Mouse (Mus musculus) kidney, embryonic 14.5 days (tissue): ENCODE data around the gene Supt3. TPM values are rescaled to one million over a fixed set of nuclear protein-coding genes. Genes with fewer than 3 reads are reported as not detected.

ENCODE experiments used
- ATAC-seq: fragments of 200-750 bp; cut with Nextera tagmentation; 2 replicates; pipeline ENCODE4 v1.8.0; 2017; ENCODE audit warnings: moderate number of reproducible peaks, mild to moderate bottlenecking, moderate TSS enrichment, moderate library complexity; ENCODE audit not compliant: low FRiP score, low TSS enrichment
- H3K27ac ChIP-seq: fragments of 300-500 bp; sonication (generic); 2 replicates; pipeline ENCODE4 v1.5.1; 2014; ENCODE audit warnings: low read depth, mild to moderate bottlenecking, low read length, moderate library complexity, mixed read lengths
- H3K27me3 ChIP-seq: fragments of 300-500 bp; sonication (generic); 2 replicates; pipeline ENCODE4 v1.6.1; 2014; ENCODE audit warnings: mild to moderate bottlenecking, low read length; ENCODE audit not compliant: control insufficient read depth, insufficient read depth
- H3K36me3 ChIP-seq: fragments of 300-500 bp; sonication (generic); 2 replicates; pipeline ENCODE4 v1.6.1; 2014; ENCODE audit warnings: low read length, mixed read lengths; ENCODE audit not compliant: control insufficient read depth, insufficient read depth
- H3K4me1 ChIP-seq: fragments of 300-500 bp; sonication (generic); 2 replicates; pipeline ENCODE4 v1.6.1; 2014; ENCODE audit warnings: low read length, mixed read lengths; ENCODE audit not compliant: control insufficient read depth, insufficient read depth
- H3K4me2 ChIP-seq: fragments of 300-500 bp; sonication (generic); replicated peaks from 2 replicates; pipeline ENCODE4 v1.6.1; 2014; ENCODE audit warnings: low read depth, mild to moderate bottlenecking, low read length
- H3K4me3 ChIP-seq: fragments of 300-500 bp; sonication (generic); 2 replicates; pipeline ENCODE4 v1.5.1; 2014; ENCODE audit warnings: mild to moderate bottlenecking, low read length
- H3K9ac ChIP-seq: fragments of 300-500 bp; sonication (generic); 2 replicates; pipeline ENCODE4 v1.6.1; 2014; ENCODE audit warnings: low read depth, mild to moderate bottlenecking, low read length, moderate library complexity
- H3K9me3 ChIP-seq: fragments of 300-500 bp; sonication (generic); 2 replicates; pipeline ENCODE4 v1.6.1; 2016; ENCODE audit warnings: low read length; ENCODE audit not compliant: control insufficient read depth
- whole genome bisulfite sequencing: fragments of 180-500 bp; shearing (Covaris S2); extraction: QIAGEN DNeasy Blood & Tissue Kit; methylation state at CpG from one replicate; pipeline ENCODE4 v1.1.7; 2014; 5-methylcytosine and 5-hydroxymethylcytosine counted together
- polyA plus RNA-seq: library from polyadenylated mRNA; unstranded; fragments of >200 nt; fragmentation: Nextera tagmentation; extraction: Ambion mirVana; gene quantifications from 2 replicates; pipeline ENCODE4 v1.2.1, GENCODE M21; 2014

Gene Supt3
- polyA plus RNA-seq, 1 experiment from 2014 or later = 26.5 TPM

GRCm38 (mm10) chr17:44737275-44738120, 39.5 kb upstream of the Supt3 start:
- H3K4me1 ChIP-seq = peaks cover 4% of the 10 kb centered on the region; the same call in 1 of the 2 replicates
- H3K27me3 ChIP-seq = peaks cover 60% of the 10 kb centered on the region
- WGBS = 1% methylated on average over 33 of the region's 33 CpGs
- H3K9me3 ChIP-seq = no peaks in the 10 kb centered on the region
- H3K4me2 ChIP-seq = peak overlapping the region; percentile 25
- H3K9ac ChIP-seq = no peak overlapping the region
- no peak for ATAC-seq
- peak overlapping the region; percentile 25 for H3K4me3 ChIP-seq
- H3K27ac ChIP-seq = no peak overlapping the region
- H3K36me3 ChIP-seq = no peaks in the 10 kb centered on the region

DNA sequence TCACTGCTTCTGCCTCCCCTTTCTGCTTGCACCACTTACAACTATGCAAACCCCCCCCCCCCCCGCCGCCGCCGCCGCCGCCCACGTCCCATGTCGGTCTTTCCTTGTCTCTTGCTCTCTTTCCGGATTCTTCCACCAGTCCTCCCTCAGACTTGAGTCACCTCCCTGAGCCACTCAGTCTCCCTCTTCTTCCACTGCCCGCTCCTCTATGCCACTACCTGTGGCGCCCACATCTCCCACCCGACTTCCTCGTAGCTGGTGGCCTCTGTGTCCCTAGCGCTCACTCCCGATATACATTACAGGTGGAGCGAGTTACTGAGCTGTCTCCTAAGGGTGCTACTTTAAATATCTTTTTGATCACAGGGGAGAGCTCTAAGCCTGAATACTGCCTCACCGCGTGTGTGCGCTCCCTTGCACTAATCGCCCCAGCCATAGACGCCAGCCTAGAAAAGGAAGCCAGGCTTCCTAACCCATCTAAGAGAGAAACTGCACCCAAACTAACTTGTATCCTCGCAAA, 38.8 kb upstream of the Supt3 start:
- Histone ChIP-seq H3K27ac (no peak overlapping the region), H3K4me3 (peak overlapping the region; percentile 25), H3K9ac (no peak overlapping the region), H3K27me3 (peaks cover 56% of the 10 kb centered on the region), H3K9me3 (no peaks in the 10 kb centered on the region), H3K4me2 (peak overlapping the region; percentile 25), H3K4me1 (peaks cover 4% of the 10 kb centered on the region; the same call in 1 of the 2 replicates), H3K36me3 (no peaks in the 10 kb centered on the region)
- no peak for ATAC-seq
- under 1% methylated on average over 21 of the region's 22 CpGs for WGBS

DNA sequence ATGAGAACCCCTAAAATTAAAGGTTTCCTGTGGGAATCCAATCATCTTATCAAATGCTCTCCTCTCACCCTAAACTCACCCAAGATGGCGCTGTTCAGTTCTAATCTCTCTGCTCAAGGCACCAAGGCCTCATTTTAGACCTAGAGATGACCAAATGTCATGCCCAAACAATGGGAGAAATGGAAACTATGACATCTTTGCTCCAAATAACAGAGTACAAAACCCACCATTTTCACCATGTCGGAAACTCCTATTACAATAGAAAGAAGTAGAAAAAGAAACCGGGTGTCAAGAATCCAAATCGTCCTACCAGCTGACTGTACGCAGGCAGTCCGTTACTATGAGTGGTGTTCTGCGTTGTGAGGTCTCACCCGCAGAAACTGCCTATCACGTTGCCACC, 34.7 kb upstream of the Supt3 start:
- no peaks in the 10 kb centered on the region for H3K9me3 ChIP-seq
- ATAC-seq = no peak
- H3K4me2 ChIP-seq = no peak overlapping the region
- no peaks in the 10 kb centered on the region for H3K36me3 ChIP-seq
- H3K27ac ChIP-seq = no peak overlapping the region
- H3K27me3 ChIP-seq = peaks cover 30% of the 10 kb centered on the region
- no peak overlapping the region for H3K4me3 ChIP-seq
- H3K9ac ChIP-seq = no peak overlapping the region
- H3K4me1 ChIP-seq = no peaks in the 10 kb centered on the region
- 88% methylated on average over 9 of the region's 9 CpGs for WGBS

GRCm38 (mm10) chr17:44743780-44744179, 33.2 kb upstream of the Supt3 start:
- Histone ChIP-seq H3K4me1 (no peaks in the 10 kb centered on the region), H3K9me3 (no peaks in the 10 kb centered on the region), H3K27ac (no peak overlapping the region), H3K4me3 (no peak overlapping the region), H3K36me3 (no peaks in the 10 kb centered on the region), H3K9ac (no peak overlapping the region), H3K4me2 (no peak overlapping the region), H3K27me3 (peaks cover 14% of the 10 kb centered on the region)
- WGBS = 65% methylated on average over 3 of the region's 3 CpGs
- ATAC-seq = no peak

- no peak for ATAC-seq
- Histone ChIP-seq H3K9me3 (no peaks in the 10 kb centered on the region), H3K27me3 (0 out of 2 replicates have a peak, but pooled peaks cover 4% of the 10 kb centered on the region), H3K9ac (no peak overlapping the region), H3K4me3 (no peak overlapping the region), H3K36me3 (no peaks in the 10 kb centered on the region), H3K27ac (no peak overlapping the region), H3K4me2 (no peak overlapping the region), H3K4me1 (no peaks in the 10 kb centered on the region)
- WGBS = 88% methylated on average over 8 of the region's 8 CpGs
Measured at GRCm38 (mm10) chr17:44745378-44745777, 31.6 kb upstream of the Supt3 start.

GRCm38 (mm10) chr17:44766318-44766717, 10.6 kb upstream of the Supt3 start:
- 83% methylated on average over 11 of the region's 11 CpGs for WGBS

GRCm38 (mm10) chr17:44766975-44767374, 10.0 kb upstream of the Supt3 start:
- Histone ChIP-seq H3K4me2 (no peak overlapping the region), H3K9me3 (no peaks in the 10 kb centered on the region), H3K36me3 (no peaks in the 10 kb centered on the region), H3K27ac (no peak overlapping the region), H3K27me3 (no peaks in the 10 kb centered on the region), H3K4me1 (no peaks in the 10 kb centered on the region), H3K4me3 (no peak overlapping the region), H3K9ac (no peak overlapping the region)
- 87% methylated on average over 2 of the region's 2 CpGs for WGBS
- no peak for ATAC-seq

More at GRCm38 (mm10) chr17:44766318-44766717, 10.6 kb upstream of the Supt3 start:
- H3K9me3 ChIP-seq = no peaks in the 10 kb centered on the region
- no peak overlapping the region for H3K9ac ChIP-seq
- no peaks in the 10 kb centered on the region for H3K4me1 ChIP-seq
- no peak for ATAC-seq
- H3K36me3 ChIP-seq = no peaks in the 10 kb centered on the region
- H3K4me3 ChIP-seq = no peak overlapping the region
- H3K4me2 ChIP-seq = no peak overlapping the region
- H3K27ac ChIP-seq = no peak overlapping the region
- no peaks in the 10 kb centered on the region for H3K27me3 ChIP-seq

DNA sequence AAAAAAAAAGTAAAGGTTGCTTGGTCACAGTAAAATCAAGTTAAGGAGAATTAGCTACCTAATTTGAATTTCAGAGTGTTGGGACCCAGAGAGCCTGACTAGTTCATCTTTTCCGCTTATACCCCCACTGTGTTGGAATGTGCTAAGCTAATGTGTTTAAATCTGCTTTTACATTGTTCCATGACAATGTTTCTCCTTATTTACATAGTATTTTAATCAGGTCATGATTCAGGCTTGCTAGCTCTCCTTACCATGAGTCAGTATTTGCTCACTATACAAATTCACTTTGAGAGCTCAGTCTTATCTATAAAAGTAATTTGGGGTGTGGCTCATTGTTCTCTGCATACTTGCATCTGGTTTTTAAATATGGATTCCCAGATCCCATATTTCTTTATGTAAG, 9.6 kb upstream of the Supt3 start:
- H3K36me3 ChIP-seq = no peaks in the 10 kb centered on the region
- H3K4me3 ChIP-seq = no peak overlapping the region
- H3K4me2 ChIP-seq = no peak overlapping the region
- no peak overlapping the region for H3K27ac ChIP-seq
- WGBS = 95% methylated on average over 1 of the region's 1 CpGs
- ATAC-seq = no peak
- no peaks in the 10 kb centered on the region for H3K4me1 ChIP-seq
- H3K9ac ChIP-seq = no peak overlapping the region
- no peaks in the 10 kb centered on the region for H3K9me3 ChIP-seq
- no peaks in the 10 kb centered on the region for H3K27me3 ChIP-seq

DNA sequence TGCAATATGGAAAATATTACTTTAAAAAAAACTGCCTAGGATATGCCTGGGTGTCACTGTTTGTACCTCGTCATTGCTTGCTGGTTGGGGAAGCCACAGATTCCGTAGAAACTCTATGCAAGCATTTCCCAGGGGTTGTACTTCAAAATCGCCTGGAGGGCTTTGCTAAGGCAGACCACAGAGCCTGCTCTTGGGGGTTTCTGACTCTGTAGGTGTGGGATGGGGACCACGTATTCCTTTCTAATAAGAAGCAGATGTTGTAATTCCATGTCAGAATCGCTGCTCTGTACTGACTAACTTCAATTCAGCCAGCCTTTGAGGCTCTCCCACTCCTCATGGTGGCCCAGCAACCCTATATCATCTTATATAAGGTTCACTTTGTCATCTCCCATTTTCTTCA, 8.4 kb upstream of the Supt3 start:
- H3K36me3 ChIP-seq = no peaks in the 10 kb centered on the region
- no peak for ATAC-seq
- WGBS = 60% methylated on average over 5 of the region's 5 CpGs
- no peak overlapping the region for H3K9ac ChIP-seq
- no peaks in the 10 kb centered on the region for H3K4me1 ChIP-seq
- H3K27me3 ChIP-seq = no peaks in the 10 kb centered on the region
- H3K9me3 ChIP-seq = no peaks in the 10 kb centered on the region
- H3K4me3 ChIP-seq = no peak overlapping the region
- no peak overlapping the region for H3K27ac ChIP-seq
- H3K4me2 ChIP-seq = no peak overlapping the region
